Mouse (Mus musculus): ENCODE data around the gene Tcea3.

The Tcea3 gene

DNA sequence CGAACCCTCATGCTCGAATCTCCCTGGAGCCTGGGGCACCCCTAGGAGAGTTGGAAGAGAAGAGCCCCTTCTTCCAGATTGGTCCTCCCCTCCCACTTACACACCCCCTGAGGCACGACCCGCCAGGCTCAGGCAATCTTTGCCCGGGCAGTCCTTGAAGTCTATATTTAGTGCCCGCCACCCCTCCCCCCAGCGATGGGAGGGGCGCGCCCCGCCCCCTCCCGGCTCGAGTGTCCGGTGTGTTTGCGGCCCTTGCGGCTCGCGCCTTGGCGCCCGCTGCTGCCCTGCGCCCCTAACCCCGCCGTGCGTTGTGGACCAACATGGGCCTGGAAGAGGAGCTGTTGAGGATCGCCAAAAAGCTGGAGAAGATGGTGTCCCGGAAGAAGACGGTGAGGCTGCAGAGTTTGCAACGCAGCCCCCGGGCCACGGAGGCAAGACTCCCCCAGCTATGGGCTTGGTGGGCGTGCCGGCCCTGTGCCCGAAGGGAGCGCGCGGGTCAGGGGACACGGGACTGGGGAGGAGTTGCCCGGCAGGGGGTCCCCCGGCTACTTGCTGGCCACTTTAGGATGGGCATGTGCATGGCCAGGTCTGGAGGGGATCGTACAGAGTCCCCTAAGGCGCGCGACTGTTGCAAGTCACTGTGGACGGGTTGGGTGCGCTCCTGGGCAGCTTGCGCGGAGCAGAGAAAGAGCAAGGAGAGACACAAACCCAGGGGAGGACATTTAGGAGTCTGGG lies at the start of gene Tcea3:
TSS of gene Tcea3 (plus strand) at position 1 of the 735 bp plus-strand sequence.
- peak; percentile 49 to 76 for DNase-seq

DNA sequence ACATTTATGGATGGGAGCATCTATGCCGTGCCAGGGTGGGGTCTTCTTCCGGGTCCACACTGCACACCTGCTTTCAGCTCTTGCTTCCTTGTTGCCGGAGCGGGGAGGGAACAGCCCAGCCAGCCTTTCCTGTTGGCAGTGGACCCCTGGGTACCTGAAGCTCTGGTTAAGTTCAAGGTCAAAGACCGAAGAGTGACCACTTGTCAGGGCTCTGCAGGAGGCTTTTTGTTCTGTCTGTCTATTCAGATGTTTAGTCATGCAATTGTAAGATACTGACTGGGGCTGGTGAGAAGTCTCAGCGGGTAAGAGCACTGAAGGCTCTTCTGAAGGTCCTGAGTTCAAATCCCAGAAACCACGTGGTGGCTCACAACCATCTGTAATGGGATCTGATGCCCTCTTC lies 48.7 kb upstream of the Tcea3 start:
- no peak for DNase-seq

DNA sequence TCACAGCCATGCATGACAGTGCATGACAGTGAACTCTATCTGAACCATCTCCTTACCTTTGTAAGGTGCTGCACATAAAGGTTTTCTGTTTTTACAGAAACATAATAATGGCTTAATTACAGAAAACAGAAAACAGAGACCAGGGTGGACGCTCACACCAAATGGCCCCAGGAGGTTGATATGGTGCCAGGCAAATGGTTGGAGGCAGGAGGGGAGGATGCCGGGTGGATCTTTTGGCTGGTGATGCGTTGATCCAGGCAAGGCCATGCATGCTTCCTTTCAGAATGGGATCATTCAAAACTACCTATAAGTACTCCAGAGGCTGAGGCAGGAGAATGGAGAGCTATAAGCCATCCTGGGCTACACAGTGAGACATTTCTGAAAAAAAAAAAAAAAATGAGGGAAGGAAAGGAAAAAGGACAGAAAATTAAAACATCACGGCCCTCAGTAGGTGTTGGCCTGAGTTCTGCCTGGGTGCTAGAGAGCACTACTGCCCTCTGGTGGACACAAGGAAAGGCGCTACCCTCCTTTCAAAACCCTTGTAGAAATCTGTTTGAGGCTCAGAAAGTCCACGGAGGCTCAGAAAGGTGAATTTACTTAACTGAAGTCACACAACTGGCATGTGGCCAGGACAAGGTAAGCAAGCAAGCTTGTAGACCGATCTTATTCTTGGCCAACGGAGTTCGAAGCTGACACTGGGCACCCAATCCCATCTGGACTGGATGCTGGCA lies 47.8 kb upstream of the Tcea3 start:
- no peak for DNase-seq

GRCm38 (mm10) chr4:136202509-136202908 lies 45.0 kb upstream of the Tcea3 start:
- peak in 1 of 2 experiments; percentile 74 for DNase-seq

- DNase-seq, result peak in 1 of 2 experiments; percentile 40
Observed at GRCm38 (mm10) chr4:136204775-136205174, 42.8 kb upstream of the Tcea3 start.

DNA sequence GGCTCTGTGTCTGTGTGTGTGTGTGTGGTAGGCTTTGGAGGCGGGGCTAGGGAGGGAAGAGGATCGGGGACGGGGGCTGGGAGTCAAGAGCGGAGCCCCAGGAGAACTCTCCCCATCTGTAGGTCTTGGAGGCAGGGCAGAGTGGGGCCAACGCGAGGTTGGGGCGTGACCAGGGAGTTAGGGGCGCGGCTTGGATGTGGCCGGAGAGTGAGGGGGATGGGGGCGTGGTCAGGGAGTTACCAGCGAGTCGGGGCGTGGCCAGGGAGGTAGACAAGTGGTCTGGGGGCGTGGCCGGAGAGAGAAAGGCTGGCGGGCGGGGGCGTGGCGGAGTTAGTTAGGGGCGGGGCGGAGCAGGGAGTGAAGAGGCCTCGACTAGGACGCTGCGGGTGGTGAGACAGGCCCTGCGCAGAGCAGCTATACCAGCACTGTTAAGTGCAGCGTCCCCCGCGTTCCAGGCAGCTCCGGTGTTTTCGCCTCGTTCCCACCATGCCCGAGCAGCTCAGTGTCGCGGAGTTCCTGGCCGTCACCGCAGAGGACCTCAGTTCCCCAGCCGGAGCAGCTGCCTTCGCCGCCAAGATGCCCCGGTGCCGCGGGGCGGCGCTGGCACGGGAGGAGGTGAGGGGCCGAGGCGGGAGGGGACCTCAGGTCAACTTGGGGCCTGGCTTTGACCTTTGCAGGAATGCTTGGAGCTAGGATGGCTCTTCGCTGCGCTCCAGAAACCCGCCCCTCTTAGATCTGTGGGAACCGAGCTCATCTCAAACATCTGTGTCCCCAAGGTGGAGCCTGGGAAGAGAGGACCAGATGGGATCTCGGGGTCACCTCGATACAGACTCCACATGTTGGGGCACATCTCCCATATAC lies 41.3 kb upstream of the Tcea3 start, which contains the start of gene Asap3:
TSS of gene Asap3 (plus strand) at position 333 of the 861 bp plus-strand sequence.
- peak; percentile 96 to 98 for DNase-seq

GRCm38 (mm10) chr4:136206943-136207342 lies 40.6 kb upstream of the Tcea3 start:
- no peak for DNase-seq

DNA sequence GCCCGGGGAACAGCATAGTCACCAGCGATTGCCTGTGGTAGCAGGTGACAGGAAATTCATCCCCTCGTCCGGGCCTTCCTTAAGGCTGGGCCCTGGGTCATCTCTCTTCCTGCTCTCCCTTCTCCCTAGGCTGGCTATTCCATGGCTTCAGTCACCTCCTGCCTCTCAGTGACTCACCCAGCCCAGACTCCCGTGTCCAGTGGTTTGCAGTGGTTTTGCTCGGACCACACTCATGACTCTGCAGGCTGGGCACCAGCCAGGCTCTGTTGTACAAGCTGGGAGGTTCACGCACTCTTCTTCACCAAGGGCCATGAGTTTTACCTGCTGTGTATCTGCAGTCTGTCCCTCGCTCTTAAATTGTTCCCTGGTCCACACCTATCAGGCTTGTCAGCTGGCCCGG lies 36.6 kb upstream of the Tcea3 start:
- DNase-seq, result no peak

GRCm38 (mm10) chr4:136213629-136214028 lies 33.9 kb upstream of the Tcea3 start:
- peak; percentile 78 to 80 for DNase-seq

- DNase-seq, result no peak
Observed at GRCm38 (mm10) chr4:136214828-136215227, 32.7 kb upstream of the Tcea3 start.

GRCm38 (mm10) chr4:136215576-136215975 lies 32.0 kb upstream of the Tcea3 start:
- peak; percentile 49 to 57 for DNase-seq

DNA sequence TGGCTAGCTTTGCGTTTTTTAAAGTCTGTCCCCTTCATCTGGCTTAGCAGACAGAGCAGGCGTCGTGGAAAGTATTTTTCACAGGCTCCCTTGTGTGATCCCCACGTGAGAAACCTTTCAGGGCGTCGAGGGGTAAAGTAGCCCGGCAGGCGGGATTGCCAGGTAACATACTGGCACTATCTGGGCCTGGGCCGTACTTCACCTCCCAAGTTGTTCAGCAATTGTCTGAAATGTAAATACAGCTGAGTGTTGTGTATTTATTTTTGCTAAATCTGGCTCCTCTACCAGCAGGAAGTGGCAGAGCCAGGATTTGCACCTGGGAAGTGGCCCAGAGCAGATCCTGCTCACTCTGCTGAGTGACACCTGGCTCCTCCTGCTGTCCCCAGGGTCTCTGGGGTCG lies 30.5 kb upstream of the Tcea3 start:
- no peak for DNase-seq

DNA sequence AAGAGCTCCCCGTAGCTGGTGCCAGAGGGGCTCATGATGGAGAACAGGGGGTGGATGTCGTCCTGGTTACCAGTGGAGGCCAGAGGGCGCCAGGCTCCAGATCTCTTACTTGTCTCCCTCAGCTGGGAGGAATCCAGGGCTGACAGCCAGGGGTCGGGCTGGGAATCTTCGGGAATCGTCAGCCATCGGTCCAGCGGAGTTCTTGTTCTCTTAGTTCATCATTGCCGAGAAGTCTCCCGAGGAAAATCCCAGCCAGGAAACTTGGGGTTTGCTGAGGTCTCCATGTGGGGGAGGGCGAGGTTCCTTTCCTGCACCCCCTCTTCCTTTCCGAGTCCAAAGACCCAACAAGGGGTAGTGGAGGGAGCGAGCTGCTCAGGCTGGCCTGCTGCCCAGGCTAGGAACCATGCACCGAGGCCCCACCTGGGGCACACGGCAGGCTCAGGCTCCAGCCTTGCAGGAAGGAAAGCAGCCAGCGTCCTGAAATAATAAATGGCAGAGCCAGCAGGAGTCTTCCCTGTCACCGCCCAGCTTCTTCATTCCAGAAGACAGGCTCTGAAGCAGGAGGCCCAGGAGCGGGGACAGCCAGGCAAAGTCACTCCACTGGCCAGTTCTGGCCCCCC lies 28.8 kb upstream of the Tcea3 start:
- DNase-seq, result peak; percentile 51

- DNase-seq, result no peak
Observed at GRCm38 (mm10) chr4:136220133-136220775, 27.3 kb upstream of the Tcea3 start.

GRCm38 (mm10) chr4:136223549-136224239 lies 23.8 kb upstream of the Tcea3 start:
- no peak for DNase-seq

- DNase-seq, result no peak
Observed at GRCm38 (mm10) chr4:136224240-136224559, 23.3 kb upstream of the Tcea3 start.

DNA sequence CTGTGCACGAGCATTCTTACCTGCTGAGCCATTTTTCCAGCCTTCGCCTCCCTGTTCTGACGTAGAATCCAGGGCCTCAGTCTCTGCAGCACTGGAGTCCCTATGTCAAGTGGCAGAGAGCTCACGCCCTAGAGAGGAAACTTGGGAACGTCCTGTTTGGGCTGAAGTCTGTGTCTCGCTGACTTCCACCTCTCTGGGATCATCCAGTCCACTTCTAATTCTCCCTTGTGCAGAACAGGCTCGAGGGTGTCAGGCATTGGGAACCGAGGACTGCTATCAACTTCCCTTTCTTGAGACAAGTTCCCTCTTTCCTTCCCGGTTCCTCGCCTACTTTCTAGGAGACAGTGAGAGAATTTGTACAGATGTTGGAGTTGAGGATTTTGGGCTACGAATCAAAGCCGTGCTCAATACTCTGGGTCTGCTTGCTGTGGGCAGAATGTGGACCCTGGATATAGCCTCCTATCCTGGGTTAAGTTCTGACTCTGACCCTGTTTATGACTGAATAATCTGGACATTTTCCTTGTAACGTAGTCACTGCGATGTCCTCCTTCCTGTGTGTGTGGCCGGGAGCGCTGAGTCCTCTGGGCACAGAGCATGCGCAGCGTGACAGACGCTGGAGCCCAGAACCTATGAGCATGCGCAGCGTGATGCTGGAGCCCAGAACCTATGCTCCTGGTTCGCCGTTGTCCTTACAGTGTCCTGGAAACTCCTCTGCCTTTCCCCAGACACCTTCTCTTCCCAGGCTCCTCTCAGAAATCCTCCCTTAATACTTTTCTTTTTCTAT lies 22.7 kb upstream of the Tcea3 start:
- DNase-seq, result no peak

GRCm38 (mm10) chr4:136227408-136227807 lies 20.1 kb upstream of the Tcea3 start:
- DNase-seq, result no peak

DNA sequence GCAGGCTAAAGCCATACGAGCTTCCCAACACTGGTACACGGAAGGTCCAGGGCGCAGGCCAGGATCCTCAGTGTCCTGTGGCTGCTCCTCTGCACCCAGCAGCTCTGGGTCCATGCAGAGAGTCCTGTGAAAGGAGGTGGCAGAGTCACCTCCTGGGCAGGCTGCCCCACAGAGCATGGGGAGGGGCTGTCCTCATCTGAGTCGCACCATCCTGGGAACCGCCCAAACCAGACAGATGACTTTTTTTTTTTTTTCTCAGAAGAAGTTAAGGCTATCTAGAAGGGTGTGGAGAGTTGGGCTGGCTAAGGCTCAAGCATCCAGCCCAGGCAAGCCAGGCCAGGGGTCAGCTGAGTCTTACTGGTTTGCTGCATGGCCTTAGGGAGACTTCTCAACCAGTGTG lies 18.9 kb upstream of the Tcea3 start:
- DNase-seq, result no peak

- DNase-seq, result no peak
Observed at GRCm38 (mm10) chr4:136238669-136239068, 8.9 kb upstream of the Tcea3 start.

DNA sequence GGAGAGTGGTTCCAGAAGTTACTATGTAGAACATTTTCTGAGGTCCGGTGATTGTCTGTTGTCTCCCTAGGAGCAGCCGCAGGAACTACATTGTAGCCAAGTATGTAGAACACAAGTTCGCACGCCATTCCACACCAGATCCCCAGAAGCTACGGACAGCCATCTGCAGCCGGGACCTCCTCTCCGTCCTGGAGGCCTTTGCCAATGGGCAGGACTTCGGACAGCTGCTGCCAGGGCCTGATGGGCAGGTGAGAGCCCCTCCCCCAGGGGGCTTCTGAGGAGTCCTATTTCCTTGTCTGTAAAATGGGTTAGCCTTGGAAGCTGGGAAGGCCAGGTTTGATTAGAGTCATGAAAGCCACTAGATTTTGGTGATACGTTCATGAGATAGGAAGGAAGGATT lies 8.4 kb upstream of the Tcea3 start:
- no peak for DNase-seq
